Mouse (Mus musculus) bone marrow macrophage, adult 2 months (primary cell): ENCODE data around the gene Bbs9.

ENCODE experiments used
- CTCF ChIP-seq: IDR thresholded peaks from 2 replicates; pipeline ENCODE4 v1.5.1; 2012; ENCODE audit warnings: low read depth, mild to moderate bottlenecking, low read length, moderate library complexity
- POLR2A ChIP-seq: IDR thresholded peaks from 2 replicates; pipeline ENCODE4 v1.6.1; 2012; ENCODE audit warnings: mild to moderate bottlenecking, low read depth, low read length, borderline replicate concordance

DNA sequence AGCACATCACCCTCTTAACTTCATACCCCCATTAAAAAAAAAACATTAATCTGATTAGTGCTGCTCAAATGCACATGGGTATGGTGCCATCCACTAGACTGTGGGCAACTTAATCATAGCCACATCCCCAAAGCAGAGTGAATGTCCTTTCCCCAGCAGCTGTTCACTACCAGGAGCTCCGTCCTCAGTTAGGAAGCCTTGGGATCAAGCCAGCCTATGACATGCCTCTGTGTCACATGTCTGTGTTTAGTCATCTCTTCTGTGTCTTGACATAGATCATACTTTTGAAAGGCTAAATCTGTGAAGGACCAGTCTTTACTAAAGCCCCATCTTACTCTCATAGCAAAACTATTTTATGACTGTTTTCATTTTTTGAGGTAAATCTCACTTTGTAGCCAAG, 205.0 kb downstream of the Bbs9 start:
- TF ChIP-seq CTCF, result no peak
- TF ChIP-seq POLR2A, result no peak
